Mouse (Mus musculus) embryonic facial prominence, embryonic 10.5 days (tissue): ENCODE measurements around the gene Iqcf1. TPM values are rescaled to one million over a fixed set of nuclear protein-coding genes. Genes with fewer than 3 reads are reported as not detected.

Experiments
- DNase-seq: peaks from one replicate; pipeline ENCODE4 v3.0.0-alpha.2; 2017; ENCODE audit warnings: low spot score
- H3K27ac ChIP-seq: fragments of 300-500 bp; sonication (generic); replicated peaks from 2 replicates; pipeline ENCODE4 v1.5.1; 2016; ENCODE audit warnings: mild to moderate bottlenecking
- H3K27me3 ChIP-seq: fragments of 300-500 bp; sonication (generic); replicated peaks from 2 replicates; pipeline ENCODE4 v1.6.1; 2016; ENCODE audit warnings: low read depth, mild to moderate bottlenecking; ENCODE audit not compliant: poor library complexity, severe bottlenecking
- H3K36me3 ChIP-seq: fragments of 300-500 bp; sonication (generic); replicated peaks from 2 replicates; pipeline ENCODE4 v1.6.1; 2016; ENCODE audit warnings: mild to moderate bottlenecking, moderate library complexity
- H3K4me1 ChIP-seq: fragments of 300-500 bp; sonication (generic); 2 replicates; pipeline ENCODE4 v1.6.1; 2016
- H3K4me3 ChIP-seq: fragments of 300-500 bp; sonication (generic); 2 replicates; pipeline ENCODE4 v1.5.1; 2016; ENCODE audit warnings: mild to moderate bottlenecking, moderate library complexity
- H3K9me3 ChIP-seq: fragments of 300-500 bp; sonication (generic); 2 replicates; pipeline ENCODE4 v1.6.1; 2016; ENCODE audit warnings: mild to moderate bottlenecking
- WGBS: fragments of 180-500 bp; shearing (Covaris S2); methylation state at CpG from one replicate; pipeline ENCODE4 v1.1.7; 2016; 5-methylcytosine and 5-hydroxymethylcytosine counted together
- polyA plus RNA-seq: library from polyadenylated mRNA; unstranded; fragments of >200 nt; fragmentation: Nextera tagmentation; extraction: Ambion mirVana; gene quantifications from 2 replicates; pipeline ENCODE4 v1.2.1, GENCODE M21; 2016

The Iqcf1 gene
- polyA plus RNA-seq, 1 experiment from 2014 or later = not detected

DNA sequence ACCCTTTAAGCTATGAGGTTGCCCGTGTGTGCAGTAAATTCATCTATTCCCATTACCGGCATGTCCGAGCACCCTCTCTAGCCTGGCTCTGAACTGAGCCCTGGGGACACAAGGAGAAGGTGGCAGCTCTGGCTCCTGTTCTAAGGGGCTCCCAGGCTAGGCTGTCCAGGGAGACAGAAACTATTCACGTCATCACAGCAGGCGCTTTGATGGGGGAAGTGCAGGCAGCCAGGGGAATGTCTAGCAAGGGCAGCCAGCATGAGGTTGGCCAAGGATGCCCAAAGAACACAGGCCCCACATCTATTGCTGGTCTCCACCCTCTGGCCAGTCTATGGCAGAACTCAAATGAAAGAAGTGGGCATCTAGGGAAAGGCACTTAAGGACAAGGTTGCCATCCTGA is 41.8 kb upstream of the Iqcf1 start:
- H3K4me1 ChIP-seq = peaks cover 89% of the 10 kb centered on the region

DNA sequence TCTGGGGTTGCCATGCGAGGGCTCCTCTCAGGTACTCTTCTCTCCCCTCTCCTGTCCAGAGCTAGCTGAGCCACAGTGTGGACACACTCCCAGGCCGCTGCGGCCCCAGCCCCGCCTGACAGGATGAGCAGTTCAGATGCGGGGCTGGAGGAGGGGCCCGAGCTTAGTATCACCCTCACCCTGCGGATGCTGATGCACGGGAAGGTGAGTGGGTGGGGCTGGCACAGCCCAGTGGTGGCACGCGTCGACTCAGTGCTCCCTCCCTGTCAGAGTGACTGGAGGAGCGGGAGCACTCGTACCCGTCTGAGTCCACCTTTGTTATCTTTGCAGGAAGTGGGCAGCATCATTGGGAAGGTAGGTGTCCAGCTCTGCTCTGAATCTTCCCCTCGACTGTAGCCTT is 39.8 kb upstream of the Iqcf1 start:
- no peak for DNase-seq
- no peak overlapping the region; the same call in 1 of the 2 replicates for H3K27ac ChIP-seq
- peaks cover 23% of the 10 kb centered on the region for H3K27me3 ChIP-seq
- peak overlapping the region; percentile 26 for H3K4me3 ChIP-seq
- no peaks in the 10 kb centered on the region for H3K9me3 ChIP-seq
- H3K36me3 ChIP-seq = peaks cover 92% of the 10 kb centered on the region
- peaks cover 98% of the 10 kb centered on the region for H3K4me1 ChIP-seq
- 84% methylated on average over 15 of the region's 15 CpGs for WGBS

More for the DNA sequence above, 41.8 kb upstream of the Iqcf1 start:
- H3K4me3 ChIP-seq = peak overlapping the region; percentile 86; the same call in 1 of the 2 replicates
- 74% methylated on average over 5 of the region's 5 CpGs for WGBS
- peaks cover 72% of the 10 kb centered on the region for H3K36me3 ChIP-seq
- H3K9me3 ChIP-seq = no peaks in the 10 kb centered on the region
- peak overlapping the region; percentile 99 for H3K27ac ChIP-seq
- no peak for DNase-seq
- H3K27me3 ChIP-seq = peaks cover 2% of the 10 kb centered on the region

DNA sequence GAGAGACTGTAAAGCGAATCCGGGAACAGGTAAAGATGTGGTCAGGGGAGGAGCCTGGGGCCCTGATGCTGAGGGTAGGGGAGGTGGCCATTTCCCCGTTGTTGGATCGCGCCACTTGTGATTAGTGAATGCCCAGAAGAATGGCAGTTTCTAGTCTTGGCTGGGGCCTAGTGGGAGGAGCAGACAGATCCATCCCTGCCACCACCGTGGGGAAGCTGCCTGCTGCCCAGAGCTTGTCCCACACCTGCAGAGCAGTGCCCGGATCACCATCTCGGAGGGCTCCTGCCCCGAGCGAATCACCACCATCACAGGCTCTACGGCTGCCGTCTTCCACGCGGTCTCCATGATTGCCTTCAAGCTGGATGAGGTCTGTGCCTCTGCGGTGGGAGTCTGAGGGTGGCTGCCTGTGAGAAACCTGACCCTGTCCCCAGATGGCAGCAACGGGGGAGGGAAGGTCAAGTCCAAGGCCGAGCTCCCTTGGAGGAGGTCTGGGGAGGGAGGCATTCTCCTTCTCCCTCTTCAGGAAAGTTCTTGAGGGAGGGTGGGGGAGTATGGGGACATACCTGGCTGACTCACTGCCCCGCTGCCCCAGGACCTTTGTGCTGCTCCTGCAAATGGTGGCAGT is 39.3 kb upstream of the Iqcf1 start:
- H3K9me3 ChIP-seq = no peaks in the 10 kb centered on the region
- peak; percentile 21 for DNase-seq
- H3K27ac ChIP-seq = peak overlapping the region; percentile 4; the same call in 1 of the 2 replicates
- H3K4me3 ChIP-seq = peak overlapping the region; percentile 26
- peaks cover 98% of the 10 kb centered on the region for H3K4me1 ChIP-seq
- peaks cover 26% of the 10 kb centered on the region for H3K27me3 ChIP-seq
- 77% methylated on average over 18 of the region's 18 CpGs for WGBS
- peaks cover 98% of the 10 kb centered on the region for H3K36me3 ChIP-seq

DNA sequence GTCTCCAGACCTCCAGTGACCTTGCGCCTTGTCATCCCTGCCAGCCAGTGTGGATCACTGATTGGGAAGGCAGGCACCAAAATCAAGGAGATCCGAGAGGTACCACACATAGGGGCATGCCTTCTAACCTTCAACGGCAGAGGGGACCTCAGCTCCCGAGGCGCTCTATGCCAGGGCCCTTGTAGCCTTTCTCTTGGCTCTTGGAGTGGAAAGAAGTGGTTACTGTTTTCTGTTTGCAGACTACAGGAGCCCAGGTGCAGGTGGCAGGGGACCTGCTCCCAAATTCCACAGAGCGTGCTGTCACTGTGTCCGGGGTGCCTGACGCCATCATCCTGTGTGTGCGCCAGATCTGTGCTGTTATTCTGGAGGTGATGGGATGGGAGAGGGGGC is 38.7 kb upstream of the Iqcf1 start:
- Histone ChIP-seq H3K36me3 (peaks cover 100% of the 10 kb centered on the region), H3K27me3 (peaks cover 31% of the 10 kb centered on the region), H3K9me3 (no peaks in the 10 kb centered on the region), H3K4me3 (no peak overlapping the region), H3K27ac (no peak overlapping the region), H3K4me1 (peaks cover 97% of the 10 kb centered on the region)
- WGBS = 88% methylated on average over 9 of the region's 9 CpGs
- no peak for DNase-seq

DNA sequence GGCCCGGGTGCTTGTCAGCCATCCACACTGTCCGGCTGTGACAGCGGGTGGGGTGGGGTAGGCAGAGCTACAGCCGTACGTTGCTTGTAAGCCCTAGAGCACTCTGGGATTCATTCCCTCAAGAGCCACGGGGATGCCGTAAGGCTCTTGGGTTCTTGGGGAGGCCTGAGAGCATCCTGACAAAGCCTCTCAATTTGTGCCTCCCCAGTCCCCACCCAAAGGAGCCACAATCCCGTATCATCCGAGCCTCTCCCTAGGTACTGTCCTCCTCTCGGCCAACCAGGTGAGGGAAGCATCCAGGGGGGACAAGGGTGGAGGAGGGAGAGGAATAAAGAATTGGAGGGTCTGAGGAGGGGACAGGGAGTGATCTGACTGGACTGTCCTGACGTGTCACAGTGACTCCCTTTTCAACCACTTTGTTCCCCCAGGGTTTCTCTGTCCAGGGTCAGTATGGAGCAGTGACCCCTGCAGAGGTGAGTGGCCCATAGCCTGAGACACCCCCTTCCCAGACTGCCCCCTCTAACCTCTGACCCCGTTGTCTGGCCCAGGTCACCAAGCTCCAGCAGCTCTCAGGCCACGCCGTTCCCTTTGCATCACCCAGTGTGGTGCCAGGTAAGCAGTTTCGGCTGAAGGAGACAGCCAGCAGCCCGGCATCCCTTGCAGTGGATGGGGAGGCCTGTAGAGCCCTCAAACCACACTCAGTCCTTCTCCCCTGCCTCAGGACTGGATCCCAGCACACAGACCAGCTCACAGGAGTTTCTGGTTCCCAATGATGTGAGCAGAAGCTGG is 37.9 kb upstream of the Iqcf1 start:
- WGBS = 85% methylated on average over 16 of the region's 16 CpGs
- H3K4me1 ChIP-seq = peaks cover 89% of the 10 kb centered on the region
- no peak for DNase-seq
- no peak overlapping the region for H3K4me3 ChIP-seq
- no peaks in the 10 kb centered on the region for H3K9me3 ChIP-seq
- H3K27ac ChIP-seq = no peak overlapping the region
- peaks cover 97% of the 10 kb centered on the region for H3K36me3 ChIP-seq
- peaks cover 33% of the 10 kb centered on the region for H3K27me3 ChIP-seq

DNA sequence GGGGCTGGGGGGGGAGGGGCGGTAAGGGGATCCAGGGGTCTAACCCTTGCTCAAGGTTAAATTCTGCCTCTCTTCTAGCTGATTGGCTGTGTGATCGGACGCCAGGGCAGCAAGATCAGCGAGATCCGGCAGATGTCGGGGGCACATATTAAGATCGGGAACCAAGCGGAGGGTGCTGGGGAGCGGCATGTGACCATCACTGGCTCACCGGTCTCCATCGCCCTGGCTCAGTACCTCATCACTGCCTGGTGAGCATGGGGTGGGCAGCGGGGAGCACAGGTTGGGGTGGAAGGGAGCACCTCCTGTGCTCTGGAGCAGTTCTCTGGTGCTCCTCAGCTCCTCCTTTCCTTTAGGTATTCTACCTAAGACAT is 37.4 kb upstream of the Iqcf1 start:
- Histone ChIP-seq H3K4me3 (no peak overlapping the region), H3K27ac (no peak overlapping the region), H3K27me3 (peaks cover 33% of the 10 kb centered on the region), H3K36me3 (peaks cover 94% of the 10 kb centered on the region), H3K4me1 (peaks cover 83% of the 10 kb centered on the region), H3K9me3 (no peaks in the 10 kb centered on the region)
- no peak for DNase-seq
- 91% methylated on average over 12 of the region's 12 CpGs for WGBS

DNA sequence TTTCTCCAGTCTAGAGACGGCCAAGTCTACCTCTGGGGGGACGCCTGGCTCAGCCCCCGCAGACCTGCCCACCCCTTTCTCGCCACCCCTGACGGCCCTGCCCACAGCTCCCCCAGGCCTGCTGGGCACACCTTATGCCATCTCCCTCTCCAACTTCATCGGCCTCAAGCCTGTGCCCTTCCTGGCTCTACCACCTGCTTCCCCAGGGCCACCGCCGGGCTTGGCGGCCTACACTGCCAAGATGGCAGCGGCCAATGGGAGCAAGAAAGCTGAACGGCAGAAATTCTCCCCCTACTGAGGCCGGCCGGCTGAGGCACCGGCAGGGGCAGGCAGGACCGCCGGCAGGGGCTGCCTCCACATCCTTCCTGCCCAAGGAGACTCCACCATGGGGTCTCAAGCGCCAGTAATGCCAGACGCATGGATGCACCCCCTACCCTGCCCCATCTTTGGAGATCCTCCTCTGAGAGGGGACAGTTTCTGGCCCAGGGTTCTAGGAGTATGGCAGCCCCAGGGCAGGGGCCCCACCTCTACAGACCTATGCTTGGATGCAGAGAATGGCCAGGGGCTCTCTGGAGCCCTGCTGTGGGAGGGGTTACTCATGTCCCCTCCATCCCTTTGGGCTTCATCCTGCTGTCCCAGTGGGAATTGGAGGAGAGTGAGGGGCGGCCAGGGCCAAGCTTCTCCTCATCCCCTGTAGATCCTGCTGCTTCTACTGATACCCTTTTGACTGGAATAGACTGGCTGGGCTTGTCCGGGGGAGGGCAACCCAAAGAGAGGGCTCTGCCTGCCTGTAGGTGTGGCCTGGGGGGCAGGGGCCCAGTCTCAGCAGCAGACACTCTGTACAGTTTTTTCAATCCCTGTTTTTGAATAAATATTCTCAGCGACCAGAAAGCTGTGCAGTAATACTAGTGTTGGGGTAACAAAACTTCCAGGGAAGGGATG is 36.4 kb upstream of the Iqcf1 start:
- Histone ChIP-seq H3K9me3 (no peaks in the 10 kb centered on the region), H3K27me3 (peaks cover 33% of the 10 kb centered on the region), H3K36me3 (peaks cover 84% of the 10 kb centered on the region), H3K27ac (0 out of 2 replicates have a peak overlapping the region, but pooled peaks have one; percentile 14), H3K4me3 (peak overlapping the region; percentile 32), H3K4me1 (peaks cover 73% of the 10 kb centered on the region)
- WGBS = 89% methylated on average over 21 of the region's 21 CpGs
- DNase-seq = peak; percentile 16

DNA sequence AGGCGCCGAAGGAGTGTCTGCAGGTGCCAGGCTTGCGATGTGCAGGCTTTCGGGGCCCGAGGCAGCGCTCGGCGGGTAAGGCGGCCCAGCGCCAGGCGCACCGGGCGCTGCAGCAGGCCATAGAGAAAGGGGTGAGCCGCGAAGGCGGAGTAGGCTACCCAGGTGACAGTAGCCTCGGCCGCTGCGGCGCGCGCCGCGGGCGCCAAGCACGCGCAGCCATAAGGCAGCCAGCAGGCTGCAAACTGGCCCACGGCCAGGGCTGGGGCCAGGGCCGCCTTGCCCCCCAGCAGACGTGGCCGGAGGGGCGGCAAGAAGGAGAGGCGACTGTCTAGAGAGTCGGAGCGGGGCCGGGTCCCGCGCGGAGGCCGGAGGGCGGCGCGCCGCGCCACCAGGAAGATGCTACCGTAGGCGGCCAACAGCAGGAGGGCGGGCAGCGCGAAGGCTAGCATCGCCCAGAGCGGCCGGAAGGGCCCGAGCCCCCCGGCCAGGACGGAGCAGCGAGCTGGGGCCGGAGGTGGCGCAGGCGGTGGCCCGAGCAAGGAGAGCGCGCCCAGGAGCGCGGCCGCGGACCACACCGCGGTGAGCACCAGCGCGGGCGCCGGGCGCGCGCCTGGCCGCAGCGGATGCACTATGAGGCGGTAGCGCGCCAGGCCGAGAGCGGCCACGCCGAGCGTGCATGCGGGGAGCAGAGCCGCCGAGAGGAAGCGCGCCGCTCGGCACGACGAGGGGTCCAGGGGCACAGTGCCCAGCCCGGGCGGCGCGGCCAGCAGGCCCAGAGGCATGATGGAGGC is 34.8 kb upstream of the Iqcf1 start:
- WGBS = 2% methylated on average over 99 of the region's 99 CpGs
- Histone ChIP-seq H3K4me1 (peaks cover 68% of the 10 kb centered on the region), H3K36me3 (peaks cover 69% of the 10 kb centered on the region)

DNA sequence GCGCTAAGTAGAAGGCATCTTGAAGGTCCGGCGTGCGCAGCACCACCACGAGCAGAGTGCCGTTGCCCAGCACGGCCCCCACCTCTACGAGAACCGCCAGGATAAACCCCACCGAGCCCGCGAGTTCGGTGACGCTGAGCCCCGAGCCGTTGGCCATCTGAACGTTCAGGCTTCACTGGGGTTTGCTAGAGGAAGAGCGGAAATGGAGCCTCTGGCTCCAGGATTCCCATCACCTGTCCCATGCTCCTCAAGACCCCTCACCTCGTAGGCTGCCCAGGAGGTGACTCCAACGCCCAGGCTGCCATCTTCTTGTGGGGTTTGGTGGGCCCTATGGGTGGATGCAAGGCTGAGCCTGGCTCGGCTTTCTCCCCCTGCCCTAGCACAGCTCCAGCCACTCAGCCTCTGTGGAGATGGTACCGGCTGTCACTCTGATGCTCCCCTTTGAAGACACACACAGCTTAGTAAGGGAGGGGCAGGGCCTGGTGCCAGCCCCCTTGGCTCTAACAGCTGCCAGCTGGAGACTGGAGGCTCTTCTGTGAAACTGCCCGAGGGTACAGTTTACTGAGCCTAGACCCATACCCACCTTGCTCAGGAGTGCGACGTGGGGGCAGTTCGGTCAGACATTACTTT is 34.1 kb upstream of the Iqcf1 start, which contains the start of gene Gpr62:
TSS of gene Gpr62 (minus strand) at position 368 of the 630 bp plus-strand sequence.
- peaks cover 33% of the 10 kb centered on the region for H3K27me3 ChIP-seq
- peaks cover 62% of the 10 kb centered on the region for H3K4me1 ChIP-seq
- H3K9me3 ChIP-seq = no peaks in the 10 kb centered on the region
- peak within 1 kb of the TSS; percentile 62 for H3K4me3 ChIP-seq
- no peak for DNase-seq
- peak within 1 kb of the TSS; percentile 84 for H3K27ac ChIP-seq
- peaks cover 61% of the 10 kb centered on the region for H3K36me3 ChIP-seq
- WGBS = 34% methylated on average over 26 of the region's 26 CpGs

More for the DNA sequence above, 34.8 kb upstream of the Iqcf1 start:
- H3K27ac ChIP-seq = peak overlapping the region; percentile 84
- DNase-seq = peak; percentile 79
- H3K9me3 ChIP-seq = no peaks in the 10 kb centered on the region
- peak overlapping the region; percentile 62 for H3K4me3 ChIP-seq
- peaks cover 33% of the 10 kb centered on the region for H3K27me3 ChIP-seq

DNA sequence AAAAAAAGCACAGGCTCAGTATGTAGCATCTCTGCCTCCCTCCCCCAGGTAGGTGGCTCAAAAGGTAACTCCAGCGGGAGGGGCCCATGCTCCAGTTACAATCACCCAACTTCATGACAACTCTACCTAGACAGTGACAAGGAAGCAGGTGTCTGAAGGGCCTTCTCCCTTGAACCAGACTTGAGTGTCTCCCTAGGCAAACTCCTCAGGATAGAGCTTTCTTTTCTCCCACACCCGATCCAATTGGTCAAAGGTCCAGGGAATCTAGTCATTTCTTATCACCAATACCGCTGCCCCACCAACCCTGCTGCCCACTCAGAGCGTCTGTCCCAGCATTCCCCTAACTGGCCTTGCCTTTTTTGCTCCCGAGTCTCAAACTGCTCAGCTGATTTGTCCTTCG is 33.0 kb upstream of the Iqcf1 start:
- no peak overlapping the region for H3K27ac ChIP-seq
- H3K36me3 ChIP-seq = peaks cover 51% of the 10 kb centered on the region
- peaks cover 61% of the 10 kb centered on the region for H3K4me1 ChIP-seq
- WGBS = 89% methylated on average over 6 of the region's 6 CpGs
- H3K27me3 ChIP-seq = peaks cover 39% of the 10 kb centered on the region
- H3K4me3 ChIP-seq = no peak overlapping the region
- DNase-seq = no peak
- H3K9me3 ChIP-seq = no peaks in the 10 kb centered on the region

DNA sequence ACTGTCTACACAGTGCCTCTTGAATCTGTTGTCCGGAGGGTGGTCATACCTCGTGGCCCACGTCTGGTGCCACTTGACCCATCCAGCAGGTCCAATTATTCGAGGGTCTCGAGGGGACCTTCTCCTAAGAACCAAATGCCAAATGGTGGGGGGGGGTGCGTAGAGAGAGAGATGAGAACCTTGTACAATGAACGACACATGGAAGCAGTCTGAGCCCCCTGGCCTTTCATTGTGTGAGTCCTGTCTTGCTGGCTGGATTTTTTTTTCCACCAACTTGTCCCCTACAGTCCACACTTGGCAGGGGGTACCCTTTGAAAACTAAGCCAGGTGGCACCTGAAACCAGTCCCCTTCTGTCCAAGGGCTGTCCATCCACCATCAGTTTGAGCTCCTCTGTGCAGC is 32.0 kb upstream of the Iqcf1 start:
- WGBS = 86% methylated on average over 7 of the region's 7 CpGs
- no peak for DNase-seq
- H3K27me3 ChIP-seq = peaks cover 38% of the 10 kb centered on the region
- peaks cover 41% of the 10 kb centered on the region for H3K36me3 ChIP-seq
- H3K4me3 ChIP-seq = no peak overlapping the region
- no peaks in the 10 kb centered on the region for H3K9me3 ChIP-seq
- H3K4me1 ChIP-seq = peaks cover 61% of the 10 kb centered on the region
- H3K27ac ChIP-seq = no peak overlapping the region
